In genomic region chr8:117322021-117322420, GRCm38 (mm10) we compare ENCODE assay signal across 8 mouse cellular contexts.
DNase-seq lines count a peak whose midpoint lies in the region; ATAC-seq lines count a peak whose summit lies in the region.

No protein-coding gene starts in this region.

- H3K4me2 ChIP-seq in forebrain, embryonic 13.5 days, result peak overlapping the region; percentile 42

- H3K9me3 ChIP-seq in forebrain, embryonic 13.5 days (replicated peaks), result no peaks in the 10 kb centered on the region

- no peak overlapping the region for H3K9ac ChIP-seq in forebrain, embryonic 13.5 days

- peak; percentile 90 for ATAC-seq in forebrain, embryonic 13.5 days
- ATAC-seq in monocyte, adult 5-6 weeks (replicated peaks; ENCODE audit: insufficient number of reproducible peaks, low FRiP score, low TSS enrichment, poor library complexity, severe bottlenecking), result peak; percentile 48; the same call in 1 of the 2 replicates

- H3K27me3 ChIP-seq in forebrain, embryonic 13.5 days, result no peaks in the 10 kb centered on the region

- H3K36me3 ChIP-seq in forebrain, embryonic 13.5 days (ENCODE audit: poor library complexity, severe bottlenecking), result 0 out of 2 replicates have a peak, but pooled peaks cover 9% of the 10 kb centered on the region

- peak; percentile 27 for DNase-seq in ZHBTc4 (ENCODE audit: low read depth, low spot score)
- DNase-seq in layer of hippocampus, adult 8-10 months (ENCODE audit: low spot score in 2 of 2), result peak; percentile 69 to 70
- DNase-seq in thymus, adult 18-20 months, result peak; percentile 53 to 73
- no peak for DNase-seq in adipocyte (ENCODE audit: low spot score)
- no peak for DNase-seq in urinary bladder, postnatal 4 days (ENCODE audit: low spot score in 2 of 2)
- DNase-seq in heart, postnatal 14 days, result no peak

- H3K4me1 ChIP-seq in forebrain, embryonic 13.5 days, result peaks cover 50% of the 10 kb centered on the region

- no peak overlapping the region for H3K4me3 ChIP-seq in forebrain, embryonic 13.5 days

- intact Hi-C loops in heart, postnatal 14 days (cut with DNase I), result no loop called here

- 31% methylated on average over 6 of the region's 6 CpGs for WGBS in forebrain, embryonic 13.5 days

- H3K27ac ChIP-seq in forebrain, embryonic 13.5 days, result peak overlapping the region; percentile 80

Comparison
In these comparisons a context has a peak if more than half of its experiments do, and no peak if none do; other contexts are left out.
1. DNase-seq: peak in ZHBTc4 (single experiment), layer of hippocampus, adult 8-10 months (2 of 2) and thymus, adult 18-20 months (2 of 2); none in adipocyte (single experiment), urinary bladder, postnatal 4 days (0 of 2) and heart, postnatal 14 days (0 of 2).